Mouse (Mus musculus): ENCODE measurements around the gene Ralgds. TPM values are rescaled to one million over a fixed set of nuclear protein-coding genes. Genes with fewer than 3 reads are reported as not detected.

Ralgds gene
- total and polyA plus RNA-seq, 3 experiments, result 4.1 to 11.4 (median 6.6) TPM

DNA sequence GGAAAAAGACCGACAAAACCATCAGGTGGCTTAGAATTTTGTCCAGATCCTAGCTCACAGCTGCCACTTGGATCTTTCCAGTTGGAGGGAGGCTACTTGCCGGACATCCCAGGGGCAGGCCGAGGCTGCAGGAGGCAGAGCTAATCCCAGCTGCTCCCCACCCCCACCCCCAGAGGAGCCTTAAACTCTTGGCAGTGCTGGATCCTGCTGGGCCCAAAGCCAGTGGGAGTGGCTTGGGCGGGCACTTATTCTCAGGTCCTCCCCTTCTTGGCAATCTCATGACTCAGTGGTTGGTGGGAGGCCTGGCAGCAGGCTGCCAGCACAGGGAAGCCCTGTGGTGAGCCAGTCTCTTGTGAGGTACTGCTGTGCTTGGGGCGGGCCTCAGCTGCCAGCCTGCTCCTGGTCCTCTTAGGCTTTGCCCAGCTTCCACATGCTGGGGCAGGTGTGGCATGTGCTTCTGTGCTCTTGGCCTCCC is 10.8 kb downstream of the Ralgds start:
- DNase-seq (ENCODE audit: extremely low read depth), result peak; percentile 55
- peaks cover 40 to 83% of the 10 kb centered on the region in 2 experiments for H3K4me1 ChIP-seq (ENCODE audit: control insufficient read depth in 1 of 2, insufficient read depth in 2 of 2)
- in situ Hi-C loops (cut with MboI; ENCODE audit: low pct_ligation_motif_present, low pct_unique_long_range_greater_than_20kb, low sequenced_read_pairs), result no loop called here

DNA sequence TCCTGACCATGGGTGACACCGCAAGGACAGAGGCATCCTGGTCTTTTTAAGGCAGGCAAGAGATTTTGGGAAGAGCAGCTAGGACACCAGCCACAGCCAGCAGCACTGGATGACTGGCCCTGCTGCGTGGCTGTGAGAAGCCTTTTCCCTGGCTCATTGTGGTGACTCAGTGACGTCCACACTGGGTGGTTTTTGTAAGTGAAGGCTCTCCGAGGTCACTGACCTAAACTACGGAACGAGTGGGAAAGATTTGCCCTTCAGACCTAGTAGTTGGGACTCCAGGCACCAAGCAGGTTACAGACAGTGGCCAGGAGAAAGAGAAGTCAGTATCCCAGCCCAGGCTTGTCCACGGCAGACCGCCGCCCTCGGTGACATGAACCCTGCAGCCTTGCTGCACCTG is 11.5 kb downstream of the Ralgds start:
- Histone ChIP-seq H3K79me2 (replicated peaks; ENCODE audit: control insufficient read depth, extremely low read depth, insufficient read depth, poor library complexity, severe bottlenecking) (no peaks in the 10 kb centered on the region), H3K9ac (ENCODE audit: insufficient read depth, low read depth) (no peak overlapping the region), H3K4me3 (replicated peaks in 1 of 3; ENCODE audit: low read depth in 2 of 3, low read length in 2 of 3, poor library complexity in 1 of 3) (no peak overlapping the region), H3K36me3 (replicated peaks in 1 of 2; ENCODE audit: control insufficient read depth in 1 of 2, insufficient read depth in 1 of 2, low read length in 1 of 2) (peaks cover 0 to 8% of the 10 kb centered on the region in 2 experiments), H3K4me1 (ENCODE audit: control insufficient read depth in 1 of 2, insufficient read depth in 2 of 2) (peaks cover 36 to 82% of the 10 kb centered on the region in 2 experiments), H3K27ac (ENCODE audit: insufficient read depth, low read depth) (peak overlapping the region; percentile 95), H3K9me3 (replicated peaks; ENCODE audit: low read length) (no peaks in the 10 kb centered on the region), H3K27me3 (replicated peaks) (no peaks in the 10 kb centered on the region), H3K4me2 (ENCODE audit: insufficient read depth, low read depth, poor library complexity, severe bottlenecking) (no peak overlapping the region)
- in situ Hi-C loops (cut with MboI; ENCODE audit: low pct_ligation_motif_present, low pct_unique_long_range_greater_than_20kb, low sequenced_read_pairs) (no loop called here), dilution Hi-C loops (cut with MboI; ENCODE audit: extremely low pct_ligation_motif_present, extremely low pct_unique_long_range_greater_than_20kb, low sequenced_read_pairs) (no loop called here)
- TF ChIP-seq ETS1 (conservative IDR thresholded peaks at IDR 0.05; ENCODE audit: low read depth, low read length), result no peak
- no peak for TF ChIP-seq MEF2A (IDR thresholded peaks at IDR 0.05; ENCODE audit: borderline replicate concordance, low read depth, low read length)
- TF ChIP-seq MXI1 (IDR thresholded peaks at IDR 0.05; ENCODE audit: low read depth, low read length), result no peak
- no peak for TF ChIP-seq GABPA (IDR thresholded peaks at IDR 0.05; ENCODE audit: insufficient replicate concordance, low read depth, low read length)
- no peak for TF ChIP-seq MAFK (IDR thresholded peaks at IDR 0.05; ENCODE audit: insufficient replicate concordance, low read length)
- TF ChIP-seq E2F4 (IDR thresholded peaks at IDR 0.05; ENCODE audit: insufficient replicate concordance, low read depth, low read length), result no peak
- no peak for TF ChIP-seq BHLHE40 (IDR thresholded peaks at IDR 0.05; ENCODE audit: low read depth, low read length)
- DNase-seq (ENCODE audit: extremely low read depth), result no peak

More for the DNA sequence above, 10.8 kb downstream of the Ralgds start:
- Histone ChIP-seq H3K36me3 (replicated peaks in 1 of 2; ENCODE audit: control insufficient read depth in 1 of 2, insufficient read depth in 1 of 2, low read length in 1 of 2) (peaks cover 0 to 8% of the 10 kb centered on the region in 2 experiments), H3K27ac (ENCODE audit: insufficient read depth, low read depth) (no peak overlapping the region), H3K79me2 (replicated peaks; ENCODE audit: control insufficient read depth, extremely low read depth, insufficient read depth, poor library complexity, severe bottlenecking) (no peaks in the 10 kb centered on the region), H3K4me3 (replicated peaks in 1 of 3; ENCODE audit: low read depth in 2 of 3, low read length in 2 of 3, poor library complexity in 1 of 3) (no peak overlapping the region), H3K4me2 (ENCODE audit: insufficient read depth, low read depth, poor library complexity, severe bottlenecking) (no peak overlapping the region), H3K27me3 (replicated peaks) (no peaks in the 10 kb centered on the region), H3K9me3 (replicated peaks; ENCODE audit: low read length) (no peaks in the 10 kb centered on the region), H3K9ac (ENCODE audit: insufficient read depth, low read depth) (no peak overlapping the region)
- dilution Hi-C loops (cut with MboI; ENCODE audit: extremely low pct_ligation_motif_present, extremely low pct_unique_long_range_greater_than_20kb, low sequenced_read_pairs), result no loop called here
- TF ChIP-seq JUND (conservative IDR thresholded peaks at IDR 0.05; ENCODE audit: low read depth, low read length) (no peak), POLR2A (IDR thresholded peaks at IDR 0.05; ENCODE audit: low read depth, low read length) (no peak), TBP (conservative IDR thresholded peaks at IDR 0.05; ENCODE audit: low read depth, low read length) (no peak), USF1 (IDR thresholded peaks at IDR 0.05; ENCODE audit: low read depth, low read length) (no peak), USF2 (conservative IDR thresholded peaks at IDR 0.05; ENCODE audit: low read depth, low read length) (no peak), POLR2AphosphoS2 (IDR thresholded peaks at IDR 0.05; ENCODE audit: low read depth, low read length) (no peak), RAD21 (IDR thresholded peaks at IDR 0.05; ENCODE audit: low read depth, low read length) (no peak), SMC3 (IDR thresholded peaks at IDR 0.05; ENCODE audit: low read depth, low read length) (no peak), JUN (IDR thresholded peaks at IDR 0.05; ENCODE audit: insufficient read depth, low read depth, low read length) (no peak), CHD2 (IDR thresholded peaks at IDR 0.05; ENCODE audit: low read length) (no peak), EP300 (IDR thresholded peaks at IDR 0.05; ENCODE audit: low read length) (no peak), UBTF (IDR thresholded peaks at IDR 0.05; ENCODE audit: low read depth, low read length) (no peak), E2F4 (IDR thresholded peaks at IDR 0.05; ENCODE audit: insufficient replicate concordance, low read depth, low read length) (no peak), TCF12 (IDR thresholded peaks at IDR 0.05; ENCODE audit: low read depth, low read length) (no peak), ETS1 (conservative IDR thresholded peaks at IDR 0.05; ENCODE audit: low read depth, low read length) (no peak), ELF1 (IDR thresholded peaks at IDR 0.05; ENCODE audit: low read depth, low read length) (no peak)

All from CH12.LX (cell line).